Mouse (Mus musculus) kidney, postnatal 0 days (tissue): ENCODE measurements around the gene Zfyve1. TPM values are rescaled to one million over a fixed set of nuclear protein-coding genes. Genes with fewer than 3 reads are reported as not detected.

Source experiments
- ATAC-seq: fragments of 200-750 bp; cut with Nextera tagmentation; replicated peaks from 2 replicates; pipeline ENCODE4 v1.8.0; 2017; ENCODE audit warnings: low read depth, moderate number of reproducible peaks, moderate TSS enrichment, moderate library complexity; ENCODE audit not compliant: low FRiP score
- DNase-seq: peaks from one replicate; pipeline ENCODE4 v3.0.0-alpha.2; 2016; ENCODE audit warnings: low spot score
- H3K27ac ChIP-seq: fragments of 300-500 bp; sonication (generic); 2 replicates; pipeline ENCODE4 v1.5.1; 2014; ENCODE audit warnings: mild to moderate bottlenecking
- H3K27me3 ChIP-seq: fragments of 300-500 bp; sonication (generic); 2 replicates; pipeline ENCODE4 v1.6.1; 2014; ENCODE audit warnings: low read length, mixed read lengths; ENCODE audit not compliant: insufficient read depth
- H3K36me3 ChIP-seq: fragments of 300-500 bp; sonication (generic); 2 replicates; pipeline ENCODE4 v1.6.1; 2014; ENCODE audit warnings: low read length, mixed read lengths; ENCODE audit not compliant: insufficient read depth
- H3K4me1 ChIP-seq: fragments of 300-500 bp; sonication (generic); replicated peaks from 2 replicates; pipeline ENCODE4 v1.6.1; 2014; ENCODE audit warnings: antibody characterized with exemption, low read length, mixed read lengths; ENCODE audit not compliant: insufficient read depth
- H3K4me2 ChIP-seq: fragments of 300-500 bp; sonication (generic); 2 replicates; pipeline ENCODE4 v1.6.1; 2014; ENCODE audit warnings: mild to moderate bottlenecking, low read length, moderate library complexity, mixed read lengths
- H3K4me3 ChIP-seq: fragments of 300-500 bp; sonication (generic); replicated peaks from 2 replicates; pipeline ENCODE4 v1.5.1; 2014; ENCODE audit warnings: low read depth, low read length
- H3K9ac ChIP-seq: fragments of 300-500 bp; sonication (generic); 2 replicates; pipeline ENCODE4 v1.6.1; 2014; ENCODE audit warnings: low read depth, low read length
- H3K9me3 ChIP-seq: fragments of 300-500 bp; sonication (generic); replicated peaks from 2 replicates; pipeline ENCODE4 v1.6.1; 2016; ENCODE audit warnings: low read length, inconsistent platforms, mixed read lengths
- CTCF ChIP-seq: IDR thresholded peaks from 2 replicates; pipeline ENCODE4 v1.5.1; 2016; ENCODE audit warnings: antibody characterized with exemption, low read depth, mild to moderate bottlenecking, moderate library complexity
- WGBS: fragments of 180-500 bp; shearing (Covaris S2); extraction: QIAGEN DNeasy Blood & Tissue Kit; methylation state at CpG from one replicate; pipeline ENCODE4 v1.1.7; 2014; 5-methylcytosine and 5-hydroxymethylcytosine counted together
- polyA plus RNA-seq: library from polyadenylated mRNA; unstranded; fragments of >200 nt; fragmentation: Nextera tagmentation; extraction: Ambion mirVana; gene quantifications from 2 replicates; pipeline ENCODE4 v1.2.1, GENCODE M21; 2015

Zfyve1 gene
- polyA plus RNA-seq, 1 experiment from 2014 or later = 11.9 TPM

DNA sequence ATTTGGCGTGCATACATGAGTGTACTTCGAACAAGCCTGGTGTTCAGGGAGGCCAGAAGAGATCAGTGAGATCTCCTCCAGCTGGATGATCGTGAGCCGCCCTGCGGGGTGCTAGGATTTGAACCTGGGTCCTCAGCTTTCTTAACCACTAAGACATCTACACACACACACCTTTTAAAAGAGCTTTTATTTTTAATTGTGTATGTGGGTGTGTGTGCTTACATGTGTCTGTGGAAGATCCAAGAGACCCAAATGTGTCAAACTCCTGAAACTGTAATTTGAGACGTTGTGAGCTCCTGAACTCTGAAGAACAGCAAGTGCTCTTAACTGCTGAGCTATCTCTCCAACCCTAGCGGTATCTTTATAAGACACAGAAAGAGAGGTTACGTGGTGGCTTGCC lies 75.9 kb downstream of the Zfyve1 start:
- TF ChIP-seq CTCF = no peak
- 28% methylated on average over 8 of the region's 8 CpGs for WGBS
- H3K4me1 ChIP-seq = no peaks in the 10 kb centered on the region
- peak overlapping the region; percentile 57 for H3K4me3 ChIP-seq
- H3K36me3 ChIP-seq = no peaks in the 10 kb centered on the region
- no peak overlapping the region for H3K27ac ChIP-seq
- peak overlapping the region; percentile 56 for H3K9ac ChIP-seq
- DNase-seq (no peak), ATAC-seq (no peak)
- H3K4me2 ChIP-seq = peak overlapping the region; percentile 56
- no peaks in the 10 kb centered on the region for H3K9me3 ChIP-seq
- no peaks in the 10 kb centered on the region for H3K27me3 ChIP-seq

DNA sequence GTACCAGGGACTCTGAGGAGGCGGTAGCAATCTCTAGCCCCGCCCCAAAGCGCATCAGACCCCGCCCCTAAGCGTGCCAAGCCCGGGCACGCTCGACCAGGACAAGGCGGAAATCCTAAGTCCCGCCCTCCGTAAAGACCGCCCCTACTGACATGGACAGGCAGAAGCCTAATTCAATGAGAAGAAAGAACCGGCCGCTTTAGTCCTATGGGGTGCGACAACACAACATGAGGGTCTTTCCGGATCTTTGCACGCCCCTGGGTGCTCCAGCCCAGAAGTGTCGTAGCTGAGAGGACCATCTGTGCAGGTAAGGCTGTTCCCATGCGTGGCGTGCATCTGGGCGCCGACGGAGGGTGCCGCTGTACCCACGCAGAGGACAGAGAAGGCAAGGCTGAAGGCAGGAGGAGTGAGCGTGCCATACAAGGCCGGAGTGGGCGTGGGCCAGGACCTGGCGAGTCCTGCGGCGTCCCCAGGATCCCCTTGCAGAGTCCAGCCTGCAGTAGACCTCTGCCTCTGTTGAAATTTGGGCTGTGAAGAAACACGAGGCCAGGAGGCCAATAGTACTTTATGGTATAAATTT lies 76.6 kb downstream of the Zfyve1 start, which contains the start of gene Dcaf4:
Dcaf4 (plus strand) TSS at position 156 of the 580 bp plus-strand sequence.
- peak within 1 kb of the TSS; percentile 43; the same call in 1 of the 2 replicates for H3K27ac ChIP-seq
- H3K4me1 ChIP-seq = no peaks in the 10 kb centered on the region
- DNase-seq (peak; percentile 98), ATAC-seq (peak; percentile 97)
- H3K9me3 ChIP-seq = no peaks in the 10 kb centered on the region
- peak; percentile 42 for TF ChIP-seq CTCF
- under 1% methylated on average over 32 of the region's 32 CpGs for WGBS
- H3K27me3 ChIP-seq = no peaks in the 10 kb centered on the region
- no peaks in the 10 kb centered on the region for H3K36me3 ChIP-seq
- H3K4me3 ChIP-seq = peak within 1 kb of the TSS; percentile 57
- H3K9ac ChIP-seq = peak within 1 kb of the TSS; percentile 56
- peak within 1 kb of the TSS; percentile 56 for H3K4me2 ChIP-seq

DNA sequence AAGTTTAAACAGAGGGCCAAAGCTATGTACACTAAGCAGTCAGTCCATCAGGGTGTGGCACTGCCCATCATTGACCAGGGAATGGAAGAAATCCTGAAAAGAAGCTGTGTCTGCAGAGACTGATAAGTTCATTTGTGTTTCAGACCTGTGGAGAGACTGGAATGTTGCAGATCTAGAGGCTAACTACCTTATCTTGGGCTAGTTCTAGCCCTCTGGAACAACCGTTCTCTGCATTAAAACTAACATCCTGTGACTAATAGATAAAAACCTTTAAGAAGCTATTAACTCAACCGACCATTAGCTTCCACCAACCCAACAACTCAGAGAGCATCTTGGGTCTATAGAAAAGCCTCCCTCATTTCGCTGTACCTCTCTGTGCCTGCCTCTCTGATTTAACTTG lies 79.4 kb downstream of the Zfyve1 start:
- no peaks in the 10 kb centered on the region for H3K4me1 ChIP-seq
- H3K36me3 ChIP-seq = no peaks in the 10 kb centered on the region
- H3K4me2 ChIP-seq = no peak overlapping the region
- 65% methylated on average over 3 of the region's 3 CpGs for WGBS
- no peak for DNase-seq
- H3K27ac ChIP-seq = no peak overlapping the region
- H3K4me3 ChIP-seq = no peak overlapping the region
- H3K27me3 ChIP-seq = no peaks in the 10 kb centered on the region
- no peak for TF ChIP-seq CTCF
- H3K9me3 ChIP-seq = no peaks in the 10 kb centered on the region
- no peak overlapping the region for H3K9ac ChIP-seq
- ATAC-seq = no peak

DNA sequence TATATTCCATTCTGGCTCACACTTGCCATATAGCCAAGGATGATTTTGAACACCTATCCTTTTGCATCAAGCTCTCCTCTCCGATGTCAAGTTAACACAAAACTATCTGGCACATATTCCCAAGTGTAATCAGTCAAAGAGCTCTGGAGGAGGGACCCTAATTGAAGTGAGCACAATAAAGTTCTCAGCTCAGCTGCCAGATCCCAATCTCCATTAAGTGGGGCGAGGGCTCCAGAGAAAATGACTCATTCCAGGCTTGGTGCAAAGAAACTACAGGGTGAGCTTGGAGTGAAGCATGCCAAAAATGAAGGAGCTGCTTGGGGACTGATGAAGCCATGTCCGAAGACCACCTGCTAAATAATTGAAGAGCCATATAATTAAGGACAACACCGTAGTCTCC lies 82.8 kb downstream of the Zfyve1 start:
- no peak overlapping the region for H3K4me3 ChIP-seq
- ATAC-seq = no peak
- H3K36me3 ChIP-seq = no peaks in the 10 kb centered on the region
- WGBS = 63% methylated on average over 4 of the region's 4 CpGs
- H3K9ac ChIP-seq = no peak overlapping the region
- H3K9me3 ChIP-seq = no peaks in the 10 kb centered on the region
- no peak overlapping the region for H3K27ac ChIP-seq
- H3K4me1 ChIP-seq = no peaks in the 10 kb centered on the region
- H3K4me2 ChIP-seq = no peak overlapping the region
- no peaks in the 10 kb centered on the region for H3K27me3 ChIP-seq
- no peak for TF ChIP-seq CTCF
- no peak for DNase-seq

DNA sequence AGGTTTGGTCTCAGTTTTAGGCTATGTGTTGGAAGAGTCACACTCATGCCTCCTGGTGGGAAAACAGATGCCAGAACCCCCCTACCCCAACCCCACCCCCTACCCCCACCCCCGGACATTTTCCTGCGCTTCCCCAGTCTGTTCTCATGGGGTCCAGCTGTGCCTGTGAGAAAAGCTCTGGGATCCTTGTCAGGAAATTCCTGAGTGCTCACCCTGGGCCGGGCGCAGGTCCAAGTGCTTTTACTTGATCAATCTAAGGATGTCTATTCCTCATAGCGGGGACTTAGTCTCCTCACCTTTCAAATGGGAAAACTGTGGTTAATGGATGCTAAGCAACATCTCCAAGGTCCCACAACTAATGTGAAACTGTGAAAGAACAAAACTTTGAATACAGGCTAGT lies 83.8 kb downstream of the Zfyve1 start:
- H3K27me3 ChIP-seq = no peaks in the 10 kb centered on the region
- H3K4me2 ChIP-seq = no peak overlapping the region
- no peak overlapping the region for H3K9ac ChIP-seq
- no peak for TF ChIP-seq CTCF
- no peaks in the 10 kb centered on the region for H3K9me3 ChIP-seq
- no peak for DNase-seq
- no peak overlapping the region for H3K4me3 ChIP-seq
- no peak for ATAC-seq
- H3K36me3 ChIP-seq = no peaks in the 10 kb centered on the region
- 26% methylated on average over 5 of the region's 5 CpGs for WGBS
- no peak overlapping the region for H3K27ac ChIP-seq
- no peaks in the 10 kb centered on the region for H3K4me1 ChIP-seq

DNA sequence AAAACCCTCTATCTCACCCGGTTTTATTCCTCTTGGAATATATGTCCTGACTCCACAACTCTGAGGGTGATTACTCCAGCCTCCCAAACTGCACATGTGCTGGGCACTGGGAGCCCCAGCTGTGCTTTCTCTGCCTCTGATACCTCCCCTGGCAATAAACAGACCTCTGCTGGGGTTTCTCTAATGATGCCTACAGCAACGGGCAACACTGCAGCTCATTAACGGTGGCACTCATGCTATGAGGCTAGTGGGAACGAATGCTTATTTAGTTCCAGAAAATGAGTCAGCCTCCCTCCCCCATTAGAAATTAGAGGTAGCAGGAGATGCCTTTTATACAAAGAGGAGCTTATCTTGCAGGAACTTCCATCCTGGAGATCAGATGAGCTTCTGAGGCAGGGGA lies 84.2 kb downstream of the Zfyve1 start:
- Histone ChIP-seq H3K27ac (no peak overlapping the region), H3K9me3 (no peaks in the 10 kb centered on the region), H3K27me3 (no peaks in the 10 kb centered on the region), H3K36me3 (no peaks in the 10 kb centered on the region), H3K4me2 (no peak overlapping the region), H3K4me1 (no peaks in the 10 kb centered on the region), H3K4me3 (no peak overlapping the region), H3K9ac (no peak overlapping the region)
- DNase-seq (no peak), ATAC-seq (no peak)
- WGBS = 12% methylated on average over 4 of the region's 4 CpGs
- no peak for TF ChIP-seq CTCF

DNA sequence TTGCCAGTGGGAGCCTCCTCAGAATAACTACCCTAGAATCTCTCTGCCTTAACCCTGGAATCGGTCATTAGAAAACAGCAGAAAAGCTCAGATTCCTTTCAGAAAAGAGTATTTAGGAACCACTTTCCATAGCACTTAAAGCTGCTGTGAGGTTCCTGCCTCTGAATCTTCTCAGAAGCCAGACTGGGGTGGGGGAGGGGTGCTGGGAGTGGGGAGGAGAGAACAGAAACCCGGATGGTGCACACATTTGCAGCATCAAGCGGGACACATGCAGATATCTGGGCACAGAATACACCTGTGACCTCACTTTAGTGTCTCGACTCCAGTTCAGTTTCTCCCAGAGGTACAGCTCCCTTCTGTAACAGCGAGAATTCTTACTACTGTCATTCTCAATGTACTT lies 86.4 kb downstream of the Zfyve1 start:
- no peaks in the 10 kb centered on the region for H3K9me3 ChIP-seq
- 78% methylated on average over 5 of the region's 5 CpGs for WGBS
- H3K27me3 ChIP-seq = no peaks in the 10 kb centered on the region
- ATAC-seq (no peak), DNase-seq (no peak)
- no peak for TF ChIP-seq CTCF
- H3K9ac ChIP-seq = no peak overlapping the region
- no peaks in the 10 kb centered on the region for H3K4me1 ChIP-seq
- H3K4me2 ChIP-seq = no peak overlapping the region
- no peak overlapping the region for H3K27ac ChIP-seq
- no peaks in the 10 kb centered on the region for H3K36me3 ChIP-seq
- no peak overlapping the region for H3K4me3 ChIP-seq
